Mouse (Mus musculus) G1E (cell line): ENCODE data around the gene Mrpl24.

Experiments
- CTCF ChIP-seq: IDR thresholded peaks from 2 replicates; pipeline ENCODE4 v1.5.1; 2012; ENCODE audit warnings: low read depth, low read length, inconsistent platforms, mixed read lengths
- GATA1 ChIP-seq: IDR thresholded peaks from 2 replicates; pipeline ENCODE4 v1.6.1; 2012; ENCODE audit warnings: borderline replicate concordance, low read length, inconsistent platforms, mixed read lengths
- GATA2 ChIP-seq: IDR thresholded peaks from 2 replicates; pipeline ENCODE4 v1.6.1; 2012; ENCODE audit warnings: low read depth, low read length, inconsistent platforms, borderline replicate concordance
- POLR2AphosphoS5 ChIP-seq: IDR thresholded peaks from 2 replicates; pipeline ENCODE4 v1.6.1; 2012; ENCODE audit warnings: low read depth, low read length, inconsistent platforms; ENCODE audit not compliant: insufficient replicate concordance
- TAL1 ChIP-seq: conservative IDR thresholded peaks from 2 replicates; pipeline ENCODE4 v1.6.1; 2012; ENCODE audit warnings: low read depth, low read length, inconsistent platforms, mixed read lengths

DNA sequence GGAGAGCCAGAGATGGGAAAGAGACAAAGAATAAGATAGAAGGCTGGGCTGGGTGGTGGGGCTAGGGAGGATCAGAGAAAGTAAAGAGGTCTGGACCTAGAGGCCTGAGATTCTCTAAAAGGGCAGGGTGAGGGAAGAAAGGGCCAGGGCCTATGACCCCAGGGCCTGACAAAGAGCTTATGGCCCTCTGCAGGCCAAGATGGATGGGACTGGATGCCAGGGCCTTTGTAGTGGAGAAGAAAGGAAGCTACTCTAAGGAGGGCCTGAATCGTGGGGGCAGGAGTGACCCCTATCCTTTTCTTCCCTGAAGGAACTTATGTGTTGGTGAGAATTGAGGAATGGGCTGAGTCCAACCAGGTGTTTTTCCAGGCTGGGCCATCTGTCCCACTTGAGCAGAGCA lies 38.8 kb downstream of the Mrpl24 start:
- TF ChIP-seq CTCF (no peak), TAL1 (no peak), GATA1 (no peak), POLR2AphosphoS5 (no peak), GATA2 (no peak)
